Mouse (Mus musculus) spleen, adult 18-20 months (tissue): ENCODE data around the gene Fis1.
"Not testable (repeated sequence)": the region's sequence is repeated elsewhere in the genome, so short reads cannot be mapped to it uniquely, and the experiment has no call there.

Experiments
- DNase-seq, 2 experiments: peaks; one replicate each; pipeline ENCODE4 v3.0.0; 2022; ENCODE audit warnings: mixed read lengths in 2 of 2

Fis1 gene

DNA sequence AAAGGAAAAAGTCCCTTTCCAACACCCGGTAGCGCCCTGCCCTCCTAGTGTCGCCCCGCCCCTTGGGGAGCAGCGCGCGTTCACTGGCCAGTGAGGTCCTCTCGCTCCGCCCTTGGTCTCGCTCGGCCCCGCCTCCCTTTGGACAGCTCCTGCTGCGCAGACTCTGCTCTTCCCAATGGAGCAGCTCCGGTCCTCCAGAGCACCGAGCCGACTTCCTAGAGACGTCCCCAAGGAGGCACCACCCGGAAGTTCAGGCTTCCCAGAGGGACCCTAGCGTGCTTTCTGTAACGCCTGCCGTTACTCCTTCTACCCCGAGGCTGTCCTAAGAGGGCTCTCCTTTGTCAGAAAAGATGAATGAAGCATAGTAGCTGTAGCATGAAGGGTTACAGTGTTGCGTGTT lies at the start of gene Fis1:
Fis1 (plus strand) TSS at position 261 of the 400 bp plus-strand sequence.
- DNase-seq, result peak; percentile 71 to 80

DNA sequence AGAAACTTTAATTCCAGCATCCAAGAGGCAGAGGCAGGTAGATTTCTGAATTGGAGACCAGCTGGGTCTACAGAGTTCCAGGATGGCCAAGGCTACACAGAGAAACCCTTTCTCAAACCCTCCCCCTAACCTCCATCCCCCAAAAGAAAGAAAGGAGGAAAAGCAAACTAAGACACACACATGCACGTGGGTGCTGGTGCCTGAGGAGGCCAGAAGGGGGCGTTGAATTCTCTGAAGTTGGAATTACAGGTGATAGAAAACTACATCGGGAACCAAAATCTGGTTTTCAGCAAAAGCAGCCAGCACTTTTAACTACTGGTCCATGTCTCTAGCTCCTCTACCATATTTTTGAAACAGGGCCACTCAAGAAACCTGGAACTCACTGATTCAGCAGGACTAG lies 48.5 kb upstream of the Fis1 start:
- DNase-seq, result no peak

DNA sequence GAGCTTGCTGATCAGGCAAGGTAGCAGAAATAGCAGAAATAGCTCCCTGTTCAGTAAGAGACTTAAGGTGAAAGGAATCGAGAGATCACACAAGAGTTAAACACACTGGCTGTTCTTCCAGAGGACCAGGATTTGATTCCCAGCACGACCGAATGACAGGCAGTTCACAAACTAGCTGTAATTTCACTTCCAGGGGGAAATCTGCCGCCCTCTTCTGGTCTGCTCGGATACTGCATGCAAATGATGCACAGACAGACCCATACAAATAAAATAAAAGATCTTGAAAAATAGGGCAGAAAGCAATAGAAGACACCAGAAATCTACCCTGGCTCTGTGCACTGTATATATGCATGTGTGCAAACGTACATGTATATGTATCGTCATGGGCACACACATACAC lies 47.4 kb upstream of the Fis1 start:
- DNase-seq, result peak in 1 of 2 experiments; percentile 63

DNA sequence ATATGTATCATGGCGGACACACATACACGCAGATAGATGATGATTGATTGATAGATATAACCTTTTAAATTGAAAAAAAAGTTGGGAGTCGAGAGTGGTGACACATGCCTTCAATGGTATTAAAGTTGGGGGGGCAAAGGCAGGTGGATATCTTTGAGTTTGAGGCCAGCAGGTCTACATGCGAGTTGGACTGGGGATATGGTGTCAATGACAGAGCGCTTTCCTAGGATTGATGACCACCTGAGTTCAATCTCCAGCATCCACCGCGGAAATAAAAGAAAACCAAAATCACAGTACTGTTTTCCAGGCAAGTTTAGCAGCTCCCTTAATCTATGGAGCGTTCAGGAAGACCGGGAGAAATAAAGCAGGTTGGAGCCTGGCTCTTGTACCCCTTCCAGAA lies 45.5 kb upstream of the Fis1 start:
- no peak for DNase-seq

DNA sequence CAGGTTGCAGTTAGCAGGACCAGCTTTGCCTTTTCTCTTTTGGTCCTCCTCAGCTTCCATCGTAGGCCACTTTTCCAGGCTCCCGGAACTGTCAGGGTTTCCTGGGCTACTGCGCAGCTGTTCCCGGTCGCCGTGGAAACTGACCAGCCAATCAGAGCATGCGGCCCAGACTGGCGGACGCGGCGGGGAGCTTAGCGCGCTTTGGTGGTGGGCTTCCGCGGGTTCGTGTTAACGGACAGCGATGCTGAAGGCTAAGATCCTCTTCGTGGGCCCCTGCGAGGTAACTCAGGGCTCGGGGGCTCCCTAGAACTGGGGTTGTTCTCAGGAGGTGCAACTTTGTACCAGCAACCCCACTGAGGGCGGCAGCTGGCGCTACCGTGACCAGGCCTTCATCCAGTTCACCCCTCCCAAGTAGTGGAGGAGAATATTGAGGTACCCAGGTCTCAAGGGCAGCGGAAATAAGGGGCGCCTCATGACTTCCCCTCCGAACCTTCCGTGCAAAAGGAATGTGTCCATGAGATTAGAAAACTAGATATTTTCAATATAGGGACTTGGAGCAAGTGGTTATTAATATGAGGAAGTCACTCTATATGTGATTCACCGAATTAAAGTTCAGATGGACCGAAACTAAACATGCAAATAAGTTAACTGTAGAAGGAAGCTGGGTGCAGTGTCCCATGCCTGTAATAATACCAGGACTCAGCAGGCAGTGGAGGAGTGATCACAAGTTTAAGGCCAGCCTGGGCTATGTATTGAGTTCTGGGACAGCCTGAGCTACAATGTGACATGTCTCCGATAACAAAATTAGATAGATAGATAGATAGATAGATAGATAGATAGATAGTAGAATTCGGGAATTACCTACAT lies 44.9 kb upstream of the Fis1 start, which contains the start of gene Ift22:
Ift22 (plus strand) TSS at position 160 of the 867 bp plus-strand sequence.
- DNase-seq, result peak; percentile 76 to 87

DNA sequence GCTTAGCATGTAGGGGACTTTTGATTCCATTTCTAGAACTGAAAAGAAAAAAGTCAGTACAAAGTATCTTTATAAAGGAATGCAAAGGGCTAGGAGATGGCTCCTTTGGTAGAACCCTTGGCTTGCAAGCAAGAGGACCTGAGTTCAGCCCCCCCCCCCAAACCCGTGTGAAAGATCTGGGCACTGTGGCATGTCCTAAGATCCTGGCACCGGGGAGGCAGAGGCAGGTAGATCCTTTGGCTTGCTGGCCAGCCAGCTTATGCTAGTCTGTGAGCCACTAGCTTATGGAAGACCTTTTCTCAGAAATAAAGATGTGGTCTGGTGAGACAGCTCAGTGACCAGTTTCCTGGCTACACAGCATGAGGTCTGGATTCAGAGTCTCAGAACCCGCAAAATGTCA lies 38.9 kb upstream of the Fis1 start:
- no peak for DNase-seq

DNA sequence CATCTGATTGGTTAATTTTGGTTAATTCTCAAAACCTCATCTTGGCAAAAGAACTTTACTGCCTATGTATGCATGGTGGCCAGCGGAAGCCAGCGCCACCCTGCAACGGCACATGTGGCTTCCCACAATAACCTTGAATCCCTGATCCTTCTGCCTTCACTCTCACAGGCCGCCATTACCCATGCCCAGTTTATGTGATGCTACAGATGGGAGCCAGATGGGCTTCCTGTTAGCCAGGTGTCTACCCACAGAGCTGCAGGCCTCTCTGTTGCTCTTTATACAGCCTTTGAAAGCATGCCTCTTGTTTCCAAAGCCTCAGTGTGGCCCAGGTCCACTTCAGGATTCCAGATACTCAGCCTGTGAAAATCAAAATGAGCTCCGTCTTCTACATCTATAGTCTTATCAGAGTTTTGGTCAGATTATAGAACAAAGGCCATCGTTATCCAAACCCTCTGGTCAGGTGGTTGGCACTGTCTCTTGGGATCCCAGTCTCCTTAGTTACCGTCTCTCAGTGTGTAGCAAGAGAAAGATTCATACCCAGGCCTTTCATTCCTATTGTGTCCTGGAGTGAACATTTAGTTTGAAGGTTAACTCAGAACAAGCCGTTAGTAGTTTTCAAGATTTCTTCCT lies 35.3 kb upstream of the Fis1 start:
- no peak for DNase-seq

DNA sequence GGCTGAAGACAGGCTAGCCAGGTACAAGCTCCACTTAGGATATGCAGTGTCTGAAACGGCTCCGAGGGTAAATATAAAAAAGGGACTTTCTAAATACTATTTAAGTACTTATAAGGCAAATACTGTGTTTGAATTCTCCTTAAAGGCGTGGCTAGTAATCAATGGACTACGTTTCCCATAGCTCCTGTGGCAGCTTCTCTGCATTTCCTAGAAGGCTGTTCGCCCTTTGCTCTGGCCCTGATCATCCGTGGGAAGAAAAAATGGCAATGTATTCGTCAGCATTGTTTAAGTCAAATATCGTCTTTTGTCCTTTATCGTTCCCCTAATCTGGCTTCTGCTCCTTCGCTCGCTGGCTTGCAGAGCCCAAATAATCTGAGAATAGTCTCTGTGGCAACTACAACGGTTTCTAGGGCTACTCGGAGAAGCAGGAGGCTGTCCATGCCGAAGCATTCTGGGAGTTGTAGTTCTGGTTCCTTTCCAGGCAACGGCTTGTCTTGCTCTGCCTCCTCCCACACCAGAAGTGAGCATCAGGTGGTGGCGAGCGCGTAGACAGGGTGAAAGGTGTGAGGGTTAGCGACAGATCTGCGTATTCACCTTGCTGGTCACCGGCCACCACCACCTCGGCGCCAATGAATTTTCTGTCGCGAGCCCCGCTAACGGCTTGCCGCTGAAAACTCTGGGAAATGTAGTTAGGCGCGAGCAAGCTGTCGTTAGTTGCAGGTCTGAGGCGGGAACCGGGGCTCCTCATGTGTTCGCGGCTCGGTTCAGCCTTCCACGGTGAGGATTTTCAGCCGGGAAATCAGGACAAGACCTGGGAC lies 34.2 kb upstream of the Fis1 start:
- peak; percentile 53 to 66 for DNase-seq

DNA sequence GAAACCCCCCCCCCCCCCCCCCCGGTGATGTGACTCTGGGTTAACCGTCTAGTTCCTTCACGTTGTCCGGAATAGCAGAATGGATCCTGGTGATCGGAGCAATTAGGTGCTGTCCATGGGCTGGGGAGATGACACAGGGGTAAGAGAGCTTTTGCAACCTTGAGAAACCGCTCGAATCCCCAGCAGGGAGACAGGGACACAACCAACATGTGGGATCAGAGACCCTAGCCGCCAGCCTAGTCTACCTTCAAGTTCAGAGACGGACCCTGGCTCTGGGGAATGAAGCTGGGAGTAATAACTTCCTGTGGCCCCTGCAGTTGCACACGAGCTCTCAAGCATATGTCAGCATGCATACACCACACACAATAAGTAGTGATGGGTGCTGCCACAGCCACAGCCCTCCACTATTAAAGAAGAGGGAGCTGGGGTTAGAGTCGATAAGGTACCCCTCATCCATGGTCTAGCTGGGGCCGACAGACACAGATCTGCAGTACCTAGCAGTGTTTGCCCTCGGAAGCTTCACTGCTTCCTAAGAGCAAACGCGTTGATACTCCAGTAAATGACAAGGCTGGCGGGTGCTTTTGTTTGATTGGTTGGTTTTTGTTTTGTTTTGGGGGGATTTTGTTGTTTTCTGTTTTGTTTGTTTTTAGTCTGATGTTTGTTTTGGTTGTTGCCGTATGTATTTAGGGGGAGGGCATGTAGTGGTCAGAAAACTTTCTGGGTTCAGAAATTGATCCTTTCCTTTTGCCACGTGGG lies 33.4 kb upstream of the Fis1 start:
- no peak for DNase-seq

DNA sequence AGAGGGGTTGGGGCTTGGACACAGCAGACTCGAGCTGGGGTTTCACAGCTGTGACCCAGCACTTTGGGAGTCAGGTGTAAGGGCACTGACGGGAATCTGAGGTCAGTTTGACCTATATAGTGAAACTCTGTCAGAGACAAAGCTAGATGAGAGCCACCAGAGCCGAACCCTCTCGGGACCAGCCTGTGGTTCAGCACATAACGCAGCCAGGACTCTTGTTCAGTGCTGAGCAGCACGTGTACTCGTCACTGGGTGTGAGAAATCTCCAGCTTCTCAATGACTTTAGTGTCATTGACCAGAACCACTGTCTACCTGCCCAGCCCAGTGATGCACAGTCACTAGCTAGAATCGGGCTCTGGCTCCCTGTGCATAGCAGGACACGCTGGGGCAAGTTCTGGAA lies 30.2 kb upstream of the Fis1 start:
- DNase-seq, result no peak

DNA sequence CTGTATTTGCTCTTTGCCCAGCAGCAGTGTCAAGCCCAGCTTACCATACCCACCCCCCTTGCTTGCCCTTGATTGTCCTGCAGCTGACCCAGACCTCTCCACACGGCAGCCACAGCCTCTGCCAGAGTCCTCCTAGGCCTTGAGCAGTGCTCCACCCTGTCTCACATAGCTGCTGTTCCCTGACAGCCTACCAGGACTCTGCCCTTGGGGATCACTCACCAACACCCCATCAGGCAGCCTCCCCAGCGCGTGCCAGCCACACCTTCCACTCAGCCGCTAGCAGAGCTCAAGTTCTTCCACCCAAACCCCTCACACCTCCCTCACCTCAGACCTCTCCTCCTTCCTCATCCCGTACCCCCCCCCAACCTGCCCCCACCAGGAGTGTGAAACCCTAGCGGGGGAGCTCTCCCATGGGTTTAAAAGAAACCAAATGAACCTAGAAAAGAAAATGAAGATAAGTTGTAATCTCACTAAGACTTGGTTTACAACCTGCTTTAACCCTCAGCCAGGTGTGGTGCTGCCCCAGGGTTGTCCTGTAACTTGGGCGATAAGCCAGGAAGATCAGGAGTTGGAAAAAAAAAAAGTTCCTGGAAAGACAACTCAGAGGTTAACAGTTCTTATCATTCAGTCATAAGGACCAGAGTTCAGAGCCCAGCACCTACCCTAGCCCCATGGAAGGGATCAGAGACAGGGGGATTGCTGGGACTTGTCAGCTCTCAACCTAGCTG lies 29.2 kb upstream of the Fis1 start:
- DNase-seq, result no peak

DNA sequence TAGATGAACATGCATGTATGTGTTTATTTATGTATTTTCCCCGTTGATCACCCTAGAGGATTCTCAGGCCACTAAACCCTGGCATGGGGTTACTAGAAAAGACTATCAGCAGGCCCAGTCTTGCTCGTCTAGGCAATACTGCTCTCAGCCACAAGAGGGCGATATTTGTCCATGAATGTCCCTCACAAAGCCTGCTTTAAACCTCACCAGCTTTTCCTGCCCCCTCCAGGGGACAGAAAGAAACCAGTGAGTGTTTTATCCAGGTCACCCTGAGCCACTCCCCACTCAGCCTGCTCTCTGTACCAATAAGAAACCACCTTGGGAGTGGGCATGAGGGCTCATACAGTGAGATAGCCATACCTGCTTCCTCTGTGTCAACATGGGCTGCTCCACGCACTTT lies 24.0 kb upstream of the Fis1 start:
- DNase-seq, result peak; percentile 33 to 73

DNA sequence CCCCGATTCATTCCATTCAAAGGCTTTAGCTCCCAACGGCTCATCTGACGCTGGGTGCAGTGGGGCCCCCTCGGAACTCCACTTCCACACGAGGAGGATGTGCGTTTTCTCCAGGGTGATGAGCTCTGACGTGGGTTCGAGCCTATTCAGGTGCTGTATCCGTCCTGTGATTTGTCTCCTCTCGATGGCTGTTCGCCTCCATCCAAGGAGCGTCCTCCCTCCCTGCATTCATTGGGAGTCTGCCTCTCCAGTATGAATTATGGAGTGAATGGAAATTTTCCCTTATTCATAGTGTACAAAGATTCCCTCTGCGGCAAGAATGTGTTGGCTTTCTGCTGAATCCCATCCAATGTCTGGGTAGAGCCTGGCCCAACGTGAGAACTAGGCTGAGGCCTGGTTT lies 21.2 kb upstream of the Fis1 start:
- no peak for DNase-seq

DNA sequence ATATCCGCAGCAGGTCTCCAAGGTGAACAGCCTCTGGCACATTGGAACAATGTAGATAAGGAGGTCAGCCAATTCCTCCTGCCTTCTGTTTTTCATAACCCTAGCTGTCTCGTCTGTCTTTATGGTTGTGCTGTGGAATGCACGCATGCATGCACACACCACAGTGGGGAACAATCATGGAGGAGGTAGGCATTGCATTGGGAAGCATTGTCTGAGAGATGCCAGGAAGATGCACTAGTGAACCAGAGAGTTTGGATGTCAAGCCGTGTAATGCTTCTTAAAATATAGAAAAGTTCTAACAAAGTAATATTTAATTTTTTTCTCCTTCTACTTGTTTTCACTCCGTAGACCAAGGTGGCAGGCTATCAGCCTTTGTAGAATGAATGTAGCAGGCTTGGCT lies 20.1 kb upstream of the Fis1 start:
- DNase-seq, result no peak

DNA sequence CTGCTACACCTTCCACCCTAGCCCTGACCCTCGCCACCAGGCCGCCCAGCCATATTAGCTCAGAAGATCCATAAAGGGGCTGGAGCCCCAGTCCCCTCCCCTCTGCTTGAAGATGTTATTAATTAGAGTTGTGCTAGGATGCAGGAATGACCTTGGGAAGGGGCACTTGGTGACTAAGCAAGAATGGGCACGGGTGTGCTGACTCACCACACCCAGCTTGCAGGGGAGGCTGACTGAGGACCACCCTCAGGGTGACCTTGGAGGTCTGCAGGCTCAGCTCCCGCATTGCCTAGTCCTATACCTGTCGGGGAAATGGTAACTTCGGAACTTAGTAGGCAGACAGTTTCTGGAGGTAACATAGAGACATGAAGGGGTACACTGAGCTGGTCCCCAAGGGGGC lies 19.1 kb upstream of the Fis1 start:
- DNase-seq, result no peak

DNA sequence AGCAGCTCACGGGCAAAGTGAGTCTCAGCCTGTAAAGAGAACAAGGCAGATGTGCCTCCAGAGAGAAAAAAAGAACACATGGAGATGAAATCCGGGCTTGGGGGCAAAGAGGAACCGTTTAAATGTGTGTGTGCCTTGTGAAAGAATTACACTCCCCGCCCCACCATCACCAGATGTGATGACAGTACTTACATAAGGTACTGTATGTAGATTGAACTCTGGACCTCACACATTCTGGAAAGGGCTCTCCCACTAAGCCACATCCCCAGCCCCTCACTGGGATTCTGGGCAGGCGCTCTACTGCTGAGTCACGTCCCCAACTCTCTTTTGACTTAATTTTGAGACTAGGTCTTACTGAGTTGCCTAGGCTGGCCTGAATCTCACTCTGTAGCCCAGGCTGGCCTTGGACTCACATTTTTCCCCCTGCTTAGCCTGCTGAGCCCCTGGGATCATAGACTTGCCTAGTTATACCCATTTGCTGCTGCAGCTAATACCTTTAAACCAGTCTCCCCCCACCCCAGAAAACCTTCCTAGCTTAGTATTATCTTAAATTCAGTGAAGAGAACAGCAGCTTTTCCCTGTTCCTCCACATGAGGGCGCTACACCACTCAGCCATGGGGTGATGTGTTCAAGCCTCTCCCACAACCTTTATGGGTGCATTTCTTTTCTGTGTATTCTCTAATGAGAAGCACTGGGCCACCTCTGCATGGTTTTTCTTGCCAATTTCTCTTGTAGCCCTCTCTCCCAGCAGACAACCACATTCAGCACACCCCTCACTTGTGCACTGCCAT lies 17.0 kb upstream of the Fis1 start:
- no peak for DNase-seq

DNA sequence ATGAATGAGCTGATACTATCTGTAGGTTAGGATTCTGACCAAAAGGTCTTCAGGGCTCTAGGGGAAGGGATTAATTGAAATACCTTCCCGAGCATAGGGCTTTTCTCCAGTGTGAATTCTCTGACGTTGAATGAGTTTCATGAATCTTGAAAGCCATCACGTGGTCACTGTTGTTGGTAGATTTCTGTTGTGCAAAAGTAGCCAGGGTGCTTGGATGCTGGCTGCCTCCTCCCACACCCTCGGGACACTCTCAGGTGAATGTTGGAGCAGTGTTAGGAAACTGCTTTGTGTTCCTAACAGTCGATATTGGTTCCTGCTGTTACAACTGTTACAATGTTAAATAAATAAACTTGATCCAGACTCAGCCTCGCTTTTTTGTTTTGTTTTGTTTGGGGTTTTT lies 16.3 kb upstream of the Fis1 start:
- no peak for DNase-seq

DNA sequence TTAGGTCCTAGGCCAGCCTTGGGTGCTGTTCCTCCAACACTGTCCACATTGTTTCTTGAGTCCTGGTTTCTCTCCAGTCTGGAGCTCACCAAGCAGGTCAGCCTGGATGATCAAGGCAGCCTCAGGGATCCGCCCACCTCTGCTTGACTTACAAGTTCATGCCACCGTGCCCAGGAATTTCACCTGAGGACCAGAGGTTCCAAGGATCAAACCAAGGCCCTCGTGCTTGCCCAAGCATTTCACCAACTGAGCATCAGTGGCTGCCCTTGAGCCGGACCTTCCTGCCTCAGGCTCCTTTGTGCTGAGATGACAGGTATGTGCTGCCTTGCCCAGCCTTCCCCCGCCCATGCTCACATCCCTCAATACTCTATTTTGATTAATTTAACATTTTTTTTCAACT lies 15.5 kb upstream of the Fis1 start:
- DNase-seq, result no peak

DNA sequence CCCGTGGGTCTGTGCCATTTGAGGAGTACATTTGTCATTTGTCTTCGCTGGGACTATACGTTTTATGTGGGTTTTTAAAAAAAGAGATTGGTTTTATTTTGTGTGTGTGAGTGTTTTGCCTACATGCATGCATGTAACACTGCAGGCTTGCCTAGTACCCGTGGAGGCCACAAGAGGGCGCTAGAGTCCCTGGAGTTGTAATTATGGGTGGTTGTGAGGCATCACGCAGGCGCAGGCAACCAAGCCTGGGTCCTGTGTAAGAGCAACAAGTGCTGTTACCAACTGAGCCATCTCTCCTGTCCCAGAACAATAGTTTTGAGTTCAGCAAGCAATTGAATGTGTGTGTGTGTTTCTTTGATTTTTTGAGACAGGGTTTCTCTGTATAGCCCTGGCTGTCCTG lies 13.8 kb upstream of the Fis1 start:
- DNase-seq, result peak in 1 of 2 experiments; percentile 28

DNA sequence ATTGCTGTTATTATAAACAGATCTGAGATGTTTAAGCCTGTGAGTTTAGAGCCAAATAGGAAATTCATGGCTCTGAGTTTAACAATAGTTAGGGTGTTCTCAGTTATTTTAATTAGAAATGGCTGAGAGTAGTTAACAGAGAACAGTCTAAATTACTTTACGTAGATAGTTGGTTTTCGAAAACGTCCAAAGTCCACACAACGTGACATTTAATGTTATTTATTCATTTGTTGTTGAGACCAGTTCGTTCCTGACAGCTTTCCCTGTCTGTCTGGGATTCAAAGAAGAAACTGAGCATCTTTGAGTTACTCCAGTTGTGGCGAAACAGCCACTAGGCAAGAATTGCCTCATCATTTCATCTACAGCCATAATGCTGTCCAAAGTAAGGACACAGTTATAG lies 13.0 kb upstream of the Fis1 start:
- DNase-seq, result not testable (repeated sequence)
